Mouse (Mus musculus): ENCODE measurements around the gene Map4k4. TPM values are rescaled to one million over a fixed set of nuclear protein-coding genes. Genes with fewer than 3 reads are reported as not detected.
A peak's percentile ranks its signal among the peaks of the same experiment; 100 is the strongest.

Map4k4 gene
- total and polyA plus RNA-seq, 2 experiments from 2014 or later, result 21.3 to 241 TPM

DNA sequence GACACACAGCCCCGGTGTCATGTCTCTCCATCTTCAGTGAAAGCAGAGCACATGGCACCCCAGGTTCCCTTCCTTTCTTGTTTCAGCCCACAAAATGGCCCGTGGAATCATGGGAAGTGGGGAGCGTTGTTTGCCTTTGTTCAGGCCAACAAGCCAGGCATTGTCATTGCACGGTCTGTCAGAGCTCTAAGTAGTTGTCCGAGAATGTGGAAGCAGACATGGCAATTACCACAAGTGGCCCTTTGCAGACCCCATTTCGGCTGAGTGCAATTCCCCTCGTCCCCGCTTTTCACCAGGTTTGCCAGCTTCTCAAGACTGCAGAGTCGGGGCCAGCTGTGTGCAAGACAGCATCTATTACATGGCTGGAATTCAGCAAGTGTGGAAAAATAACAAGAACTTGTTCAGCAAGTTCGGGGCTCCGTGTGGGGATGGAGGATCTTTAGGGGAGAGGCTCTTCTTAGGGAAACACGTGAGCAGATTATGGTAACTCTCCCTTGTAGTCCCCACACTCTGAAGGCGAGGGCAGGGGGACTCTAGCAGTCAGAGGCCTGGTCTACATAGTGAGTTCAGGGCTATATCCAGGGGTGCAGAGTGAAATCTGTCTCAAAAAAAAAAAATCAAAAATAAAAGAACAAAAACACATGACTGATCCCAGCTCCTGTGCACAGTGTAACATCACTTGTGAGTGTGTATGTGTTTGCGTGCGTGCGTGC is 15.8 kb upstream of the Map4k4 start:
- 35% methylated on average over 16 of the region's 16 CpGs for WGBS
- Histone ChIP-seq H3K9ac (no peak overlapping the region), H3K4me2 (ENCODE audit: low read depth) (no peak overlapping the region)

GRCm38 (mm10) chr1:39887997-39888396 is 12.7 kb upstream of the Map4k4 start:
- 43% methylated on average over 1 of the region's 1 CpGs for WGBS
- ATAC-seq (no peak), DNase-seq (no peak)
- TF ChIP-seq CTCF (IDR thresholded peaks at IDR 0.05; ENCODE audit: low read depth), result no peak
- no peaks in the 10 kb centered on the region for H3K9me3 ChIP-seq (ENCODE audit: low read length)
- no peak overlapping the region for H3K4me3 ChIP-seq (ENCODE audit: low read depth, low read length)
- no peak overlapping the region for H3K9ac ChIP-seq
- no peaks in the 10 kb centered on the region for H3K36me3 ChIP-seq (ENCODE audit: insufficient read depth)
- H3K27me3 ChIP-seq (ENCODE audit: insufficient read depth, low read length), result no peaks in the 10 kb centered on the region
- H3K4me1 ChIP-seq (ENCODE audit: insufficient read depth), result no peaks in the 10 kb centered on the region
- H3K27ac ChIP-seq (ENCODE audit: low read depth, low read length), result no peak overlapping the region
- no peak overlapping the region for H3K4me2 ChIP-seq (ENCODE audit: low read depth)

More for the DNA sequence above, 15.8 kb upstream of the Map4k4 start:
- DNase-seq, result no peak
- no peak overlapping the region for H3K4me3 ChIP-seq (ENCODE audit: low read depth, low read length)
- H3K4me1 ChIP-seq (ENCODE audit: insufficient read depth), result no peaks in the 10 kb centered on the region
- TF ChIP-seq CTCF (IDR thresholded peaks at IDR 0.05; ENCODE audit: low read depth), result no peak
- peak; percentile 6; the same call in 1 of the 2 replicates for ATAC-seq
- no peaks in the 10 kb centered on the region for H3K36me3 ChIP-seq (ENCODE audit: insufficient read depth)
- H3K9me3 ChIP-seq (ENCODE audit: low read length), result no peaks in the 10 kb centered on the region
- no peak overlapping the region for H3K27ac ChIP-seq (ENCODE audit: low read depth, low read length)
- no peaks in the 10 kb centered on the region for H3K27me3 ChIP-seq (ENCODE audit: insufficient read depth, low read length)

DNA sequence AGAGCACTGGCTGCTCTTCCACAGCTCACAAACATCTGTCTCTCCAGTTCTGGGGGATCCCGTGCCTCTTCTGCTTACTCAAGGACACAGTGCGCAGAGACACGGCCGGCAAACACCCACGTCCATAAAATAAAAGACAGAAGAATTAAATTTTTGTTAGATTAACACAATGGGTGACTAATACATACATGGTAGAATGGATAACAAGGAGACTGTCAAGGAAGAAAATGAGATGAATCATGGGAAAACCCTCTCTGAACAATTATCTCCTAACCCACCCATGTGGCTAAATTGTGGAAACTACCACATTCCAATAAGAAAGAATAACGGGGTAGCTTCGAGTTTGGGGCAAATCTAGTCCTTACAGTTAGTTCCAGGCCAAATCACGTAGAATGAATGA is 11.3 kb upstream of the Map4k4 start:
- H3K9me3 ChIP-seq (ENCODE audit: low read length), result no peaks in the 10 kb centered on the region
- no peak overlapping the region for H3K27ac ChIP-seq (ENCODE audit: low read depth, low read length)
- no peak overlapping the region for H3K9ac ChIP-seq
- H3K4me1 ChIP-seq (ENCODE audit: insufficient read depth), result no peaks in the 10 kb centered on the region
- H3K4me2 ChIP-seq (ENCODE audit: low read depth), result no peak overlapping the region
- no peaks in the 10 kb centered on the region for H3K27me3 ChIP-seq (ENCODE audit: insufficient read depth, low read length)
- ATAC-seq (no peak), DNase-seq (no peak)
- H3K4me3 ChIP-seq (ENCODE audit: low read depth, low read length), result no peak overlapping the region
- 86% methylated on average over 8 of the region's 8 CpGs for WGBS
- H3K36me3 ChIP-seq (ENCODE audit: insufficient read depth), result no peaks in the 10 kb centered on the region
- TF ChIP-seq CTCF (IDR thresholded peaks at IDR 0.05; ENCODE audit: low read depth), result no peak

- no peak for DNase-seq
- H3K4me1 ChIP-seq (ENCODE audit: insufficient read depth), result no peaks in the 10 kb centered on the region
- no peak overlapping the region for H3K27ac ChIP-seq (ENCODE audit: low read depth, low read length)
- no peak for ATAC-seq
- no peaks in the 10 kb centered on the region for H3K27me3 ChIP-seq (ENCODE audit: insufficient read depth, low read length)
- no peaks in the 10 kb centered on the region for H3K36me3 ChIP-seq (ENCODE audit: insufficient read depth)
- H3K4me2 ChIP-seq (ENCODE audit: low read depth), result no peak overlapping the region
- no peak overlapping the region for H3K9ac ChIP-seq
- no peak overlapping the region for H3K4me3 ChIP-seq (ENCODE audit: low read depth, low read length)
- no peaks in the 10 kb centered on the region for H3K9me3 ChIP-seq (ENCODE audit: low read length)
- 89% methylated on average over 6 of the region's 6 CpGs for WGBS
- TF ChIP-seq CTCF (IDR thresholded peaks at IDR 0.05; ENCODE audit: low read depth), result no peak
Measured at GRCm38 (mm10) chr1:39889973-39890372, 10.7 kb upstream of the Map4k4 start.

GRCm38 (mm10) chr1:39893153-39893880 is 7.4 kb upstream of the Map4k4 start:
- Histone ChIP-seq H3K36me3 (ENCODE audit: insufficient read depth) (no peaks in the 10 kb centered on the region), H3K9ac (no peak overlapping the region), H3K4me1 (ENCODE audit: insufficient read depth) (no peaks in the 10 kb centered on the region), H3K9me3 (ENCODE audit: low read length) (no peaks in the 10 kb centered on the region), H3K4me3 (ENCODE audit: low read depth, low read length) (no peak overlapping the region), H3K27ac (ENCODE audit: low read depth, low read length) (no peak overlapping the region), H3K27me3 (ENCODE audit: insufficient read depth, low read length) (no peaks in the 10 kb centered on the region), H3K4me2 (ENCODE audit: low read depth) (no peak overlapping the region)
- TF ChIP-seq CTCF (IDR thresholded peaks at IDR 0.05; ENCODE audit: low read depth), result no peak
- 93% methylated on average over 11 of the region's 11 CpGs for WGBS
- ATAC-seq (no peak), DNase-seq (no peak)

DNA sequence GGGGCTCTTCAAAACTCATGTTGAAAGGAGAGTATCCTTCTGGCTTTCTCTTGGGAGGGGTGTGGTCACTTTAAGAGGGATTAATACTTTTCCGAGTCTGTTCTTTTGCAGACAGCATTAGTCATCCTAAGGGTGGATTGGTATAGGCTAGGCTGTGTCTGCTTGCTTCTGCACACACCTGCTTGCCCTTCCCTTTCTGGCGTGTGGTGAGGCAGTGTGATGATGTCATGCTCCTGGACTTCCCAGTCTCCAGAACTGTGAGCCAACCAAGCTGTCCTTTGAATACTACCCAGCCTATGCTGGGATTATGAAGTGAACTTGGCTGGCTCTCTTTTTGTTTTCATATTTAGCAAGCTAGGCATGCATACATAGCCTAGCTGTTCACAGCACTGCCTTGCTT is 5.6 kb upstream of the Map4k4 start:
- no peaks in the 10 kb centered on the region for H3K36me3 ChIP-seq (ENCODE audit: insufficient read depth)
- no peak overlapping the region for H3K27ac ChIP-seq (ENCODE audit: low read depth, low read length)
- 27% methylated on average over 2 of the region's 2 CpGs for WGBS
- no peaks in the 10 kb centered on the region for H3K9me3 ChIP-seq (ENCODE audit: low read length)
- 0 out of 2 replicates have a peak, but pooled peaks cover 8% of the 10 kb centered on the region for H3K4me1 ChIP-seq (ENCODE audit: insufficient read depth)
- no peaks in the 10 kb centered on the region for H3K27me3 ChIP-seq (ENCODE audit: insufficient read depth, low read length)
- DNase-seq (no peak), ATAC-seq (no peak)
- no peak overlapping the region for H3K9ac ChIP-seq
- H3K4me2 ChIP-seq (ENCODE audit: low read depth), result no peak overlapping the region
- H3K4me3 ChIP-seq (ENCODE audit: low read depth, low read length), result no peak overlapping the region
- TF ChIP-seq CTCF (IDR thresholded peaks at IDR 0.05; ENCODE audit: low read depth), result no peak

DNA sequence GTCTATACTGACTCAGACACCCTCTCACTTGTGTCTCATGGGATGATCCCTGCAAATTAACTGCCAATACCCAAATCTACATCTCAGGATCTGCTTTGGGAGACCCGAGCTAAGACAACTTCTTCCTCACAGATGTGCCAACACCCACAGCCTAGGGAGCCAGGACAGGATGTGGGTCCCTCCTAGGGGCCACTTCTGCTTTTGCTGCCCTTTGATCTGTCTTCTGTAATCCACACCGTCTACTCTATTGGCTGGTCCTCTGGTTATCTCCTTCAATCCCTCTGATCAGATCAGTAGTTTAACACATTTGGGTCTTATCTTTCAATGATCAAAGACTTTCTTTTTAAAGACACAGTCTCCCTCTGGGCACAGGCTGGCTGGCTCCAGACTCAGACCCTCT is 5.2 kb upstream of the Map4k4 start:
- Histone ChIP-seq H3K4me2 (ENCODE audit: low read depth) (no peak overlapping the region), H3K36me3 (ENCODE audit: insufficient read depth) (no peaks in the 10 kb centered on the region), H3K4me3 (ENCODE audit: low read depth, low read length) (no peak overlapping the region), H3K9ac (no peak overlapping the region), H3K27me3 (ENCODE audit: insufficient read depth, low read length) (no peaks in the 10 kb centered on the region), H3K9me3 (ENCODE audit: low read length) (no peaks in the 10 kb centered on the region), H3K27ac (ENCODE audit: low read depth, low read length) (no peak overlapping the region), H3K4me1 (ENCODE audit: insufficient read depth) (0 out of 2 replicates have a peak, but pooled peaks cover 8% of the 10 kb centered on the region)
- ATAC-seq (no peak), DNase-seq (no peak)
- 52% methylated on average over 2 of the region's 2 CpGs for WGBS
- TF ChIP-seq CTCF (IDR thresholded peaks at IDR 0.05; ENCODE audit: low read depth), result no peak

Data from forebrain, postnatal 0 days (tissue).